Mouse (Mus musculus): Measurements from ENCODE around the gene Epn2. TPM values are rescaled to one million over a fixed set of nuclear protein-coding genes. Genes with fewer than 3 reads are reported as not detected.

The Epn2 gene
- polyA plus RNA-seq, 1 experiment from 2014 or later = 28.7 TPM

GRCm38 (mm10) chr11:61495528-61495927 lies 84.0 kb downstream of the Epn2 start:
- no peaks in the 10 kb centered on the region for H3K27me3 ChIP-seq (ENCODE audit: control insufficient read depth, insufficient read depth, low read length)
- no peak for ATAC-seq (ENCODE audit: insufficient number of reproducible peaks, insufficient read depth, low FRiP score, low read depth)
- H3K4me3 ChIP-seq (ENCODE audit: low read depth, low read length) = no peak overlapping the region
- H3K4me1 ChIP-seq (ENCODE audit: control insufficient read depth, insufficient read depth, low read length) = peaks cover 9% of the 10 kb centered on the region; the same call in 1 of the 2 replicates
- no peaks in the 10 kb centered on the region for H3K9me3 ChIP-seq (ENCODE audit: control insufficient read depth, low read depth, low read length)
- H3K36me3 ChIP-seq (ENCODE audit: control insufficient read depth, insufficient read depth, low read length) = peaks cover 15% of the 10 kb centered on the region
- peak overlapping the region; percentile 89; the same call in 1 of the 2 replicates for H3K27ac ChIP-seq (ENCODE audit: low read length)
- H3K9ac ChIP-seq (replicated peaks; ENCODE audit: low read depth, low read length) = no peak overlapping the region
- H3K4me2 ChIP-seq (replicated peaks; ENCODE audit: low read depth, low read length) = no peak overlapping the region
- 74% methylated on average over 2 of the region's 2 CpGs for WGBS

GRCm38 (mm10) chr11:61494129-61494997 lies 85.1 kb downstream of the Epn2 start, which contains the start of gene Mapk7:
Gene Mapk7 (minus strand): TSS chr11:61494406.
- peak within 1 kb of the TSS; percentile 92 for H3K4me3 ChIP-seq (ENCODE audit: low read depth, low read length)
- H3K36me3 ChIP-seq (ENCODE audit: control insufficient read depth, insufficient read depth, low read length) = peaks cover 27% of the 10 kb centered on the region
- no peaks in the 10 kb centered on the region for H3K9me3 ChIP-seq (ENCODE audit: control insufficient read depth, low read depth, low read length)
- 1% methylated on average over 56 of the region's 62 CpGs for whole genome bisulfite sequencing
- peak within 1 kb of the TSS; percentile 90 for H3K27ac ChIP-seq (ENCODE audit: low read length)
- H3K9ac ChIP-seq (replicated peaks; ENCODE audit: low read depth, low read length) = peak within 1 kb of the TSS; percentile 80
- H3K4me2 ChIP-seq (replicated peaks; ENCODE audit: low read depth, low read length) = peak within 1 kb of the TSS; percentile 92
- no peaks in the 10 kb centered on the region for H3K27me3 ChIP-seq (ENCODE audit: control insufficient read depth, insufficient read depth, low read length)
- peak; percentile 94 for ATAC-seq (ENCODE audit: insufficient number of reproducible peaks, insufficient read depth, low FRiP score, low read depth)
- peaks cover 9% of the 10 kb centered on the region; the same call in 1 of the 2 replicates for H3K4me1 ChIP-seq (ENCODE audit: control insufficient read depth, insufficient read depth, low read length)

- WGBS = 2% methylated on average over 48 of the region's 50 CpGs
- peak overlapping the region; percentile 92 for H3K4me3 ChIP-seq (ENCODE audit: low read depth, low read length)
- no peaks in the 10 kb centered on the region for H3K9me3 ChIP-seq (ENCODE audit: control insufficient read depth, low read depth, low read length)
- H3K4me2 ChIP-seq (replicated peaks; ENCODE audit: low read depth, low read length) = peak overlapping the region; percentile 92
- H3K36me3 ChIP-seq (ENCODE audit: control insufficient read depth, insufficient read depth, low read length) = peaks cover 33% of the 10 kb centered on the region
- peaks cover 9% of the 10 kb centered on the region; the same call in 1 of the 2 replicates for H3K4me1 ChIP-seq (ENCODE audit: control insufficient read depth, insufficient read depth, low read length)
- H3K9ac ChIP-seq (replicated peaks; ENCODE audit: low read depth, low read length) = peak overlapping the region; percentile 80
- no peaks in the 10 kb centered on the region for H3K27me3 ChIP-seq (ENCODE audit: control insufficient read depth, insufficient read depth, low read length)
- peak overlapping the region; percentile 90 for H3K27ac ChIP-seq (ENCODE audit: low read length)
- peak; percentile 40 for ATAC-seq (ENCODE audit: insufficient number of reproducible peaks, insufficient read depth, low FRiP score, low read depth)
These were observed 85.9 kb downstream of the Epn2 start for GRCm38 (mm10) chr11:61493525-61494128.

- no peak for ATAC-seq (ENCODE audit: insufficient number of reproducible peaks, insufficient read depth, low FRiP score, low read depth)
- H3K4me3 ChIP-seq (ENCODE audit: low read depth, low read length) = peak overlapping the region; percentile 92
- WGBS = 59% methylated on average over 12 of the region's 12 CpGs
These were observed 86.6 kb downstream of the Epn2 start for GRCm38 (mm10) chr11:61492749-61493401.

GRCm38 (mm10) chr11:61490944-61491520 lies 88.5 kb downstream of the Epn2 start:
- Histone ChIP-seq H3K9ac (replicated peaks; ENCODE audit: low read depth, low read length) (no peak overlapping the region), H3K36me3 (ENCODE audit: control insufficient read depth, insufficient read depth, low read length) (peaks cover 41% of the 10 kb centered on the region), H3K4me3 (ENCODE audit: low read depth, low read length) (no peak overlapping the region), H3K9me3 (ENCODE audit: control insufficient read depth, low read depth, low read length) (no peaks in the 10 kb centered on the region), H3K4me2 (replicated peaks; ENCODE audit: low read depth, low read length) (no peak overlapping the region), H3K4me1 (ENCODE audit: control insufficient read depth, insufficient read depth, low read length) (peaks cover 19% of the 10 kb centered on the region), H3K27me3 (ENCODE audit: control insufficient read depth, insufficient read depth, low read length) (no peaks in the 10 kb centered on the region), H3K27ac (ENCODE audit: low read length) (no peak overlapping the region)
- no peak for ATAC-seq (ENCODE audit: insufficient number of reproducible peaks, insufficient read depth, low FRiP score, low read depth)
- WGBS = 83% methylated on average over 22 of the region's 22 CpGs

More at GRCm38 (mm10) chr11:61492749-61493401, 86.6 kb downstream of the Epn2 start:
- H3K36me3 ChIP-seq (ENCODE audit: control insufficient read depth, insufficient read depth, low read length) = peaks cover 40% of the 10 kb centered on the region
- H3K4me1 ChIP-seq (ENCODE audit: control insufficient read depth, insufficient read depth, low read length) = peaks cover 12% of the 10 kb centered on the region
- no peaks in the 10 kb centered on the region for H3K9me3 ChIP-seq (ENCODE audit: control insufficient read depth, low read depth, low read length)
- no peak overlapping the region for H3K27ac ChIP-seq (ENCODE audit: low read length)
- peak overlapping the region; percentile 80 for H3K9ac ChIP-seq (replicated peaks; ENCODE audit: low read depth, low read length)
- peak overlapping the region; percentile 92 for H3K4me2 ChIP-seq (replicated peaks; ENCODE audit: low read depth, low read length)
- no peaks in the 10 kb centered on the region for H3K27me3 ChIP-seq (ENCODE audit: control insufficient read depth, insufficient read depth, low read length)

- Histone ChIP-seq H3K27ac (ENCODE audit: low read length) (no peak overlapping the region), H3K9ac (replicated peaks; ENCODE audit: low read depth, low read length) (no peak overlapping the region), H3K4me1 (ENCODE audit: control insufficient read depth, insufficient read depth, low read length) (peaks cover 19% of the 10 kb centered on the region), H3K36me3 (ENCODE audit: control insufficient read depth, insufficient read depth, low read length) (peaks cover 41% of the 10 kb centered on the region), H3K4me3 (ENCODE audit: low read depth, low read length) (no peak overlapping the region), H3K27me3 (ENCODE audit: control insufficient read depth, insufficient read depth, low read length) (no peaks in the 10 kb centered on the region), H3K4me2 (replicated peaks; ENCODE audit: low read depth, low read length) (no peak overlapping the region), H3K9me3 (ENCODE audit: control insufficient read depth, low read depth, low read length) (no peaks in the 10 kb centered on the region)
- ATAC-seq (ENCODE audit: insufficient number of reproducible peaks, insufficient read depth, low FRiP score, low read depth) = no peak
- WGBS = 95% methylated on average over 8 of the region's 8 CpGs
These were observed 89.6 kb downstream of the Epn2 start for GRCm38 (mm10) chr11:61489874-61490273.

- Histone ChIP-seq H3K9ac (replicated peaks; ENCODE audit: low read depth, low read length) (no peak overlapping the region), H3K36me3 (ENCODE audit: control insufficient read depth, insufficient read depth, low read length) (peaks cover 41% of the 10 kb centered on the region), H3K4me2 (replicated peaks; ENCODE audit: low read depth, low read length) (no peak overlapping the region), H3K4me3 (ENCODE audit: low read depth, low read length) (no peak overlapping the region), H3K9me3 (ENCODE audit: control insufficient read depth, low read depth, low read length) (no peaks in the 10 kb centered on the region), H3K27ac (ENCODE audit: low read length) (no peak overlapping the region), H3K27me3 (ENCODE audit: control insufficient read depth, insufficient read depth, low read length) (no peaks in the 10 kb centered on the region), H3K4me1 (ENCODE audit: control insufficient read depth, insufficient read depth, low read length) (peaks cover 23% of the 10 kb centered on the region)
- 69% methylated on average over 2 of the region's 2 CpGs for WGBS
- no peak for ATAC-seq (ENCODE audit: insufficient number of reproducible peaks, insufficient read depth, low FRiP score, low read depth)
These were observed 90.4 kb downstream of the Epn2 start for GRCm38 (mm10) chr11:61489085-61489484.

GRCm38 (mm10) chr11:61487936-61488335 lies 91.6 kb downstream of the Epn2 start:
- H3K36me3 ChIP-seq (ENCODE audit: control insufficient read depth, insufficient read depth, low read length) = peaks cover 41% of the 10 kb centered on the region
- ATAC-seq (ENCODE audit: insufficient number of reproducible peaks, insufficient read depth, low FRiP score, low read depth) = no peak
- H3K9me3 ChIP-seq (ENCODE audit: control insufficient read depth, low read depth, low read length) = no peaks in the 10 kb centered on the region
- no peak overlapping the region for H3K4me2 ChIP-seq (replicated peaks; ENCODE audit: low read depth, low read length)
- peaks cover 24% of the 10 kb centered on the region for H3K4me1 ChIP-seq (ENCODE audit: control insufficient read depth, insufficient read depth, low read length)
- no peak overlapping the region for H3K4me3 ChIP-seq (ENCODE audit: low read depth, low read length)
- no peak overlapping the region for H3K9ac ChIP-seq (replicated peaks; ENCODE audit: low read depth, low read length)
- H3K27me3 ChIP-seq (ENCODE audit: control insufficient read depth, insufficient read depth, low read length) = no peaks in the 10 kb centered on the region
- WGBS = 91% methylated on average over 7 of the region's 7 CpGs
- peak overlapping the region; percentile 1; the same call in 1 of the 2 replicates for H3K27ac ChIP-seq (ENCODE audit: low read length)
